Mouse (Mus musculus) heart, adult 2 months (tissue): ENCODE measurements around the gene Rtca.
A peak's percentile ranks its signal among the peaks of the same experiment; 100 is the strongest.

Experiments
- CTCF ChIP-seq: fragments of 200-600 bp; IDR thresholded peaks from 2 replicates; pipeline ENCODE4 v1.8.1; 2022; ENCODE audit warnings: antibody characterized with exemption, mild to moderate bottlenecking, moderate library complexity
- EP300 ChIP-seq: fragments of 200-500 bp; IDR thresholded peaks from 2 replicates; pipeline ENCODE4 v1.6.1; 2011; ENCODE audit warnings: low read depth, low read length, control low read depth; ENCODE audit not compliant: insufficient read depth
- POLR2A ChIP-seq: fragments of 200-500 bp; IDR thresholded peaks from 2 replicates; pipeline ENCODE4 v1.6.1; 2011; ENCODE audit warnings: mild to moderate bottlenecking, low read depth, low read length, control low read depth; ENCODE audit not compliant: insufficient read depth

DNA sequence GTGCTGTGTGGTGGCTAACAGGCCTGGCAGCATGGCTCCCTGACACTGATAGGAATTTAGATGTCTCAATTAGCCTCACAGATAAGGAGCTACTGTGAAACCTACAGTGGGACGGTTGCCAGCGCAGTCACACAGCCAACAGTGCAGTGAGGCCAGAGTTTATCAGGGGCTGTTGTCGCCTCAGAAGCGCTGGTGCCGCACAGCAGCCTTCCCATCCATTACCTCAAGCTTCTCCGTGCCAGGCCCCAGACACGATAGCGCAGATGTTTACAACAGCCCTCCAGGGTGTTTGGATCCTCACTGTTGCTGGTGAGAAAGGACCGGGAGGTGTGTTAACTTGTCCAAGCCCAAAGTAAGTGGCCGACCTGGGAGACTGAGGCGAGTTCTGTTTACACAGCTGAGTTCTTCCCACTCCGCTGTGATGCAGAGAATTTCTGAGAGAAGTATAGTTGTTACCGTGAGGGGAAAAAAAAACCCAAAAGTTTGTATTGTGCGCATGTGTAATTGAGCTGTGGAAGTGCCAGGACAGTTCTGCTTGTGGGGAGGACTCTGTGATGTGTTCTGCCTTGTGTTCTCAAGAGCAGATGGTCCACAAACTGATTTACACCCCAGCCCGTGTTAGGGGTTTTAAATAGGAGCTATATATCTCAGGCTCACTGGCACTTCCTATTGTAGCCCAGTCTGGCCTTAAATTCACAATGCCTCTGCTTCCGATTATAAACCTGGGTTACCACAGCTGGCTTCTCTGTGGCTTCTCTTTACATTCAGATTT lies 28.6 kb upstream of the Rtca start:
- TF ChIP-seq EP300: 0 out of 2 replicates have a peak, but pooled peaks have one; percentile 26
- TF ChIP-seq POLR2A: no peak
- TF ChIP-seq CTCF: no peak
